Mouse (Mus musculus) spleen, adult 2 months (tissue): ENCODE measurements around the gene Sag.

Experiments used
- CTCF ChIP-seq: fragments of 200-500 bp; IDR thresholded peaks from 2 replicates; pipeline ENCODE4 v1.5.1; 2011; ENCODE audit warnings: mild to moderate bottlenecking, inconsistent platforms; ENCODE audit not compliant: insufficient read depth, insufficient read length, insufficient replicate concordance; ENCODE audit errors: extremely low read depth
- POLR2A ChIP-seq: fragments of 200-500 bp; IDR thresholded peaks from 2 replicates; pipeline ENCODE4 v1.6.1; 2011; ENCODE audit warnings: low read depth, low read length, inconsistent platforms

- TF ChIP-seq POLR2A (no peak), CTCF (no peak)
Observed at GRCm38 (mm10) chr1:87807751-87808150, 4.3 kb downstream of the Sag start.
